Mouse (Mus musculus): ENCODE data around the gene Klf3. TPM values are rescaled to one million over a fixed set of nuclear protein-coding genes. Genes with fewer than 3 reads are reported as not detected.
A peak's percentile ranks its signal among the peaks of the same experiment; 100 is the strongest.

Klf3 gene
- polyA plus RNA-seq, 1 experiment from 2014 or later: 26.0 TPM

- WGBS: 7% methylated on average over 8 of the region's 8 CpGs
- no peaks in the 10 kb centered on the region for H3K9me3 ChIP-seq
- peak overlapping the region; percentile 81 for H3K4me2 ChIP-seq (replicated peaks)
- H3K9ac ChIP-seq (replicated peaks): peak overlapping the region; percentile 91
- ATAC-seq: no peak
- no peaks in the 10 kb centered on the region for H3K36me3 ChIP-seq
- peak overlapping the region; percentile 96 for H3K27ac ChIP-seq
- H3K4me1 ChIP-seq (replicated peaks): peaks cover 31% of the 10 kb centered on the region
- no peaks in the 10 kb centered on the region for H3K27me3 ChIP-seq
- peak overlapping the region; percentile 78 for H3K4me3 ChIP-seq (replicated peaks)
Observed at GRCm38 (mm10) chr5:64802143-64802542, 1.0 kb upstream of the Klf3 start.

DNA sequence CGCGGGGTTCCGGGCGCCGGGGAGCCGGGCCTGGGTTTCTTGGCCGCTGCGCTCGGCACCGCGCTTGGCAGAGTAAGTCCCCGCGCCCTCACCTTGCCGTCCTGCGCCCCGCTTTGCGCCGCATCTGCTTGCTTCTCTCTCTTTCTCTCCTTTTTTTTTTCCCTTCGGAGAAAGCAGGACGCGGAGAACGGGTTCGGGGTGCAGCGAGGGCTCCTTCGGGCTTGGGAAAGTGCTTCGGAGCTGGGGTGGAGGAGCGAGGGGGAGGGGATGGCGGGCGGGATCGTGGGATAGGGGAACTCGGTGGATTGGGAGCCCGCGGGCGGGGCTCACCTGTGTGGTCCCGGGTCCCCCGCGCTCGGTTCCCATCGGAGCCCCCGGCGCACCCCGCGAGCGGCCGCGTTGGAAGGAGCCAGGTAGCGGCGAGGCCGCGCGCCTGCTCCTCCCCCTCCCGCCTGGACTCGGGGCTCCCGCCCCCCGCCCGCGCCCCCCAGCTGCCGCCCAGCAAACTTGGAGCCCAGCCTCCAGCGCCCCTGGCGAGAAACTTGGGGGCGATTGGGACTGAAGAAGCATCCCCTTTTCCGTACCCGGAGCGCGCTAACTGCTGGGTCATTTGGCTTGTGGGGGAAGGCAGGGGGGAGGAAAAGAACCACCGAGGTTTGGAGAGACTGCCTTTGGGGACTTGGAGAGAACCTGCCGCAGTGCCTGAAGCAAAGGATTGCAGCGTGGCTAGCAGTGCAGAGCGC, 703 bp downstream of the Klf3 start:
- peak; percentile 15 for ATAC-seq
- Histone ChIP-seq H3K4me2 (replicated peaks) (peak overlapping the region; percentile 81), H3K4me3 (replicated peaks) (peak overlapping the region; percentile 78), H3K9ac (replicated peaks) (peak overlapping the region; percentile 91), H3K4me1 (replicated peaks) (peaks cover 41% of the 10 kb centered on the region), H3K27ac (peak overlapping the region; percentile 96), H3K36me3 (no peaks in the 10 kb centered on the region), H3K27me3 (no peaks in the 10 kb centered on the region), H3K9me3 (no peaks in the 10 kb centered on the region)
- under 1% methylated on average over 48 of the region's 69 CpGs for WGBS

- peaks cover 48% of the 10 kb centered on the region for H3K4me1 ChIP-seq (replicated peaks)
- H3K9me3 ChIP-seq: no peaks in the 10 kb centered on the region
- H3K27ac ChIP-seq: peak overlapping the region; percentile 78
- peak overlapping the region; percentile 78 for H3K4me3 ChIP-seq (replicated peaks)
- H3K4me2 ChIP-seq (replicated peaks): peak overlapping the region; percentile 56
- 1% methylated on average over 7 of the region's 7 CpGs for WGBS
- peak overlapping the region; percentile 34 for H3K9ac ChIP-seq (replicated peaks)
- no peaks in the 10 kb centered on the region for H3K36me3 ChIP-seq
- H3K27me3 ChIP-seq: no peaks in the 10 kb centered on the region
- no peak for ATAC-seq
Observed at GRCm38 (mm10) chr5:64805131-64805872, 2.1 kb downstream of the Klf3 start.

DNA sequence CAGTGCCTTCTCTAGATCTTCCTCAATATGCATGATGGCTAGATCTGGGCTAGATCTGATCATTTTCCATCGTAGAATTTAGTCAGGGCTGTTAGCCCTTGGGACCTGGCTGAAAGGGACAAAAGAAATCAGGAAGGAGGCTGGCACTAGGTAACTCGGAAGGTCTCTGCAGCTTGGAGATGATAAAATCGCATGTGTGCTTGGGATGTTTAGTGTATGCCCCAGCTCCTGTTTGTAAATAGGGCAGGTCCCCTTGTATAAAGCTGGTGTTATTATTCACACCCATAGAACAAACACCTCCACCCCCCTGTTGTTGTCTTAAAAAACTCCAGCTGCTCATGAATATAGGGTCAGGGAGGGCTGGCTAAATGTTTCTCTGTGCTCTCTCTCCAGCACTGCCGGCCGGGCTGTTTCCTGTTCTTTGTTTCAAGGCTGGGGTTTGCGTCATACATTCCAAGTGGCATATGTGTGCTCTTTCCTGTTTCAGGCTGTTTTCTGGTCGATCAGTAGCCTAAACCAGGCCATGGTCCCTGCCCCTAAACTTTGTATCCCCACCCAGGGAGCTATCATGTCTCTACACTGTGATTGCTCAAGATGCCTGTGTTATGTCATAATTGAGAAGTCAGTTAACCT, 2.8 kb downstream of the Klf3 start:
- Histone ChIP-seq H3K4me1 (replicated peaks) (peaks cover 55% of the 10 kb centered on the region), H3K9me3 (no peaks in the 10 kb centered on the region), H3K27ac (peak overlapping the region; percentile 78), H3K36me3 (no peaks in the 10 kb centered on the region), H3K27me3 (no peaks in the 10 kb centered on the region), H3K4me2 (replicated peaks) (peak overlapping the region; percentile 56), H3K9ac (replicated peaks) (peak overlapping the region; percentile 34), H3K4me3 (replicated peaks) (peak overlapping the region; percentile 78)
- 3% methylated on average over 7 of the region's 7 CpGs for WGBS
- no peak for ATAC-seq

GRCm38 (mm10) chr5:64806600-64806999, 3.4 kb downstream of the Klf3 start:
- Histone ChIP-seq H3K4me1 (replicated peaks) (peaks cover 61% of the 10 kb centered on the region), H3K4me3 (replicated peaks) (peak overlapping the region; percentile 78), H3K27ac (peak overlapping the region; percentile 78), H3K36me3 (no peaks in the 10 kb centered on the region), H3K27me3 (no peaks in the 10 kb centered on the region), H3K9me3 (no peaks in the 10 kb centered on the region), H3K4me2 (replicated peaks) (peak overlapping the region; percentile 56), H3K9ac (replicated peaks) (peak overlapping the region; percentile 34)
- WGBS: 19% methylated on average over 2 of the region's 2 CpGs
- ATAC-seq: no peak

DNA sequence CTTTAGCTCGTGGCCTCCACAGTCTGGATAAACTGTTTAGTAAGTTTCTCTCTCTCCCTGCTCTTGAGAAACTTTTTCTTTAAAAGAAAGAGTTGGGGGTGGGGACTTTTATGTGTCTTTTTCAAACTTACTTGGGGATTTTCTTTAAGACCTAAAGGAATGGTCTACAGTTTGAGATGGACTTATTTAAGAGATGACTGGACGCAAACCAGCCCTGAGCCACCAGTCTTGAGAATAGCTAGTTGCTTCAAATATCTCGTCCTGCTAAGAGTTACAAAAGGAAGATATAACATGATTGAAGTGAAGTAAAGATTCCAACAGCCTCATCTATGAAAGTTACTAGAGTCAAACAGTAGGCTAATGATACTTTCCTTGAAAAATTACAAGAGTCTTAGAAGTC, 4.0 kb downstream of the Klf3 start:
- Histone ChIP-seq H3K4me3 (replicated peaks) (no peak overlapping the region), H3K27ac (no peak overlapping the region), H3K4me1 (replicated peaks) (peaks cover 64% of the 10 kb centered on the region), H3K9ac (replicated peaks) (no peak overlapping the region), H3K36me3 (no peaks in the 10 kb centered on the region), H3K27me3 (no peaks in the 10 kb centered on the region), H3K9me3 (no peaks in the 10 kb centered on the region), H3K4me2 (replicated peaks) (no peak overlapping the region)
- ATAC-seq: no peak
- 59% methylated on average over 3 of the region's 3 CpGs for WGBS

DNA sequence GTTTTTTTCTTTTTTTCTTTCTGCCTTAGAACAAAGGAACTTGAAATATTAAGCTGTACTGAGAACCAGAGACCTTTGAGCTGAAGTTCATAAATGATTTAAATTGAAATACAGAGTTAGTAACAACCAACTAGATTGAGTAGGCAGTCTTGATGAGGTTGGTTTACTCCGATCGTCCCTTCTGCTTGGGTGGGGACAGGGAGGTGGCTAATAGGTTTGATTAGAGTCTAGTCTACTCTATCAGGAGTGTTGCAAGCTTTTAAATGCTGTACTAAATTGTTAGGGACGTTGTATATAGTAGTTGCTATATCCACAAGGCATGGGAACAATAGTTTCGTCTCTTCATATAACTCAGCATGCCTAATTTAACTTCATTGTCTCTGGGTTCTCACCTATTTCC, 4.4 kb downstream of the Klf3 start:
- WGBS: 70% methylated on average over 4 of the region's 4 CpGs
- H3K27me3 ChIP-seq: no peaks in the 10 kb centered on the region
- peak overlapping the region; percentile 29; the same call in 1 of the 2 replicates for H3K4me2 ChIP-seq (replicated peaks)
- H3K4me3 ChIP-seq (replicated peaks): no peak overlapping the region
- H3K9me3 ChIP-seq: no peaks in the 10 kb centered on the region
- no peak overlapping the region for H3K27ac ChIP-seq
- H3K4me1 ChIP-seq (replicated peaks): peaks cover 65% of the 10 kb centered on the region
- no peaks in the 10 kb centered on the region for H3K36me3 ChIP-seq
- no peak overlapping the region for H3K9ac ChIP-seq (replicated peaks)
- ATAC-seq: no peak

DNA sequence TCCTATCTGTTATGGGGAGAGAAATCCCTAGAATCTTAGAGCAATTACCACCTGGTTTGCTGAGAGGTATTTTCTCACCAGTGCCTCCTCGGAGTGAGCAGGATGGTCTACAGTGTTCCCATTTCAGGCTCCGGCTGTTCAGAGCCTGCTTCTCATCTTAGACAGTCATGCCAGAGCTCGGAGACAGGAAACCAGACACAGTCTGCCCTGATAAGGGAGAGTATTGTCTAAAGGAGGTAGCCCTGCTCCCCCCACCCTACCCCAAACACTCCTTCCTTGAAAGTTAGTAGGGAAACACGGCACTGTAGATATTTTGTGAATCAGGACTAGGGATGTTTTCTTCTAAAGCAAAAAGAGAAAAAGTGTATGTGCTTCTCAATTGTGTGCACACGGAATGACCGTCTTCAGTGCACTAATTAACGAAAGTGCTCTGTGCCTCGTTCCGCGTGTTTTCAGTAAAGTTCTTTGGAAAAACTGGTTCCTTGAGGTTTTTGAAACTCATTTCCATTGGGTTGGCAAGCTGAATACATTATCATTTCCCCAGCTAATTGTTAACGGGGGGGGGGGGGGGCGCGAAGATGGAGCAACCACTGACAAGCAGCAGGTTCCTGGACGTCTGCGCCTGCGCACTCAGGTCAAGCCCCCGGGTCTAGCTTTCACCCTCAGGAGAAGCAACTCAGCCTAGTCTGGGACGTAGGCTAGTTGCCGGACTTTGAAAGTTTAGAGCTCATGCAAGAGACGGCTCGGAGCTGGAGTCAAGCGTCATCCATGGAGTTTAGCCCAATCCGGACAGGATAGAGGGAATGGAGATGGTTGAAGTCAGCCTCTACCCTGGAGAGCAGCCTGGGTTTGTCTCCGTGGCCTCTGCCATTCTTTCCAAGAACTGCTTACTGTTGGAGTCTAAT, 5.2 kb downstream of the Klf3 start:
- Histone ChIP-seq H3K4me3 (replicated peaks) (no peak overlapping the region), H3K27me3 (no peaks in the 10 kb centered on the region), H3K9ac (replicated peaks) (0 out of 2 replicates have a peak overlapping the region, but pooled peaks have one; percentile 2), H3K36me3 (no peaks in the 10 kb centered on the region), H3K9me3 (no peaks in the 10 kb centered on the region), H3K27ac (0 out of 2 replicates have a peak overlapping the region, but pooled peaks have one; percentile 30), H3K4me1 (replicated peaks) (peaks cover 72% of the 10 kb centered on the region), H3K4me2 (replicated peaks) (peak overlapping the region; percentile 29)
- ATAC-seq: no peak
- 68% methylated on average over 24 of the region's 24 CpGs for WGBS

DNA sequence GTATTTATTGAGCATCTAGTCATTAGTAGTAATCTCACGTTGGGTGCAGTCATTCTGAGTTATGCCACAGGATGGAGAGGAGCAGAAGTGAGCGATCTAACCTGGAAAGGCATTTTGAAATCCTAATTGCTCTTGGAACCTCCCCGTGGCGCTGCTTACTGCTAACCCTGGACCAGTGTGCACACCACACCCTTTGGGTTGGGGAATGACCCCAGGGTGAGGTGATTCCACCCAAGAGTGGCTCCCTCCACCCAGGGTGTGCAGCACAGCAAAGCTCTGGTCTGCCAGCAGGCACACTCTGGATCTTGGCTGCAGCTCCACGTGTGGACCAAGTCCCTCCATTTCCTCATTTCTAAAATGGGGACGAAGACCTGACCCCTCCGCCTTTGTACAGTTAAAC, 6.1 kb downstream of the Klf3 start:
- no peak for ATAC-seq
- Histone ChIP-seq H3K27ac (no peak overlapping the region), H3K4me2 (replicated peaks) (no peak overlapping the region), H3K9ac (replicated peaks) (no peak overlapping the region), H3K4me3 (replicated peaks) (no peak overlapping the region), H3K9me3 (no peaks in the 10 kb centered on the region), H3K4me1 (replicated peaks) (peaks cover 70% of the 10 kb centered on the region), H3K36me3 (no peaks in the 10 kb centered on the region), H3K27me3 (no peaks in the 10 kb centered on the region)
- WGBS: 89% methylated on average over 7 of the region's 7 CpGs

DNA sequence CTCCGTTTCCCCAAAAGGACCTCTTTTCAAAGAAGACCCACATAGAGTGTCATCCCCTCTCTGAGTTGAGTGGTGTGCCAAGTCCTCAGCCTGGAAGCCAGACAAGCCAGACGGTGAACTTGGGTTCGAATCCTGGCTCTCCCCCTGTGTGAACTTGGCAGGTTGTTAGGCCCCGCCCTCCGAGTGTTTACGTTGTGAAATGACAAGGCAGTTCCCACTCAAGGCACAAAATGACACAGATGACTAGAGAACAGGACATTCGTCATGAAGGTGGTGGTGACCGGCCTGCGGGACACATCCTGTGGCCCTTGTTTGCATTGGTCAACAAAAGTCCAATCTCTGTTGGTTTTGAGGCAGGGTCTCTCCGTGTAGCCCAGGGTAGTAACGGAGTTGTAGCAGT, 6.7 kb downstream of the Klf3 start:
- no peak overlapping the region for H3K9ac ChIP-seq (replicated peaks)
- no peaks in the 10 kb centered on the region for H3K9me3 ChIP-seq
- no peak overlapping the region for H3K27ac ChIP-seq
- no peaks in the 10 kb centered on the region for H3K36me3 ChIP-seq
- H3K4me1 ChIP-seq (replicated peaks): peaks cover 67% of the 10 kb centered on the region
- H3K27me3 ChIP-seq: no peaks in the 10 kb centered on the region
- 87% methylated on average over 11 of the region's 11 CpGs for WGBS
- no peak for ATAC-seq
- no peak overlapping the region for H3K4me3 ChIP-seq (replicated peaks)
- no peak overlapping the region for H3K4me2 ChIP-seq (replicated peaks)

DNA sequence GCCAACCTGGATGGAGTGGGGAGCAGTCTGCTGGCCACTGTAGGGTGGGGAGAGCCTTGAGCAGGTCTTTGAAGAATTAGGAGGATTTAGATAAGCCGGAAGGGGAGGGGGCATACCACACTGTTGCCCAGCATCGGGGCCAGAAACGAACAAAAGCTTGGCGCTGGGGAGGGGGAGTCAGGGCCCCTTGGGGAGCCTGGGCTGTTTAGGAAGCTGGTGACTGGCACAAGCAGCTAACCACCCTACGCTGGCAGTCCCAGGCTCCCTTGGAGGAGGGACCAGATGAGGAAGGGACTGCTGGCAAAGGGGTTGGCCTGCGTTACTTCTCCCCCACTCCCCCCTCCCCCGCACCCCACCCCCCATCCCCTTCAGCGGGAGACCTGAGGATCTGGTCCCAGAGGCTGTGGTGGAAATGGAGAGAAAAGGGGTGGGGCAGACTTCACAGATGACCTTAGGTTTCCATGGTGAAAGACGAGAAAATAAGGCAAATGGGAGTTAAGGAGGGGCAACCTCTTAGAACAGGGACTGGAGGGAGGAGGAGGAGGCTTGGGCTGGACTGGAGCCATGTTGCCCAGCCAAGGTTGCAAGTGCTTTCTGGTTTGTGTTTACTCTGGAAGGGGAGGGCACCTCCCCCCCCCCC, 7.8 kb downstream of the Klf3 start:
- ATAC-seq: peak; percentile 89
- Histone ChIP-seq H3K9me3 (no peaks in the 10 kb centered on the region), H3K27me3 (no peaks in the 10 kb centered on the region), H3K9ac (replicated peaks) (peak overlapping the region; percentile 48; the same call in 1 of the 2 replicates), H3K36me3 (no peaks in the 10 kb centered on the region), H3K27ac (peak overlapping the region; percentile 81), H3K4me2 (replicated peaks) (peak overlapping the region; percentile 36), H3K4me3 (replicated peaks) (no peak overlapping the region), H3K4me1 (replicated peaks) (peaks cover 56% of the 10 kb centered on the region)
- WGBS: 3% methylated on average over 9 of the region's 9 CpGs
